Mouse (Mus musculus) liver, adult 2 months (tissue): Measurements from ENCODE around the gene Snn.

Experiments
- CTCF ChIP-seq: fragments of 200-500 bp; IDR thresholded peaks from 2 replicates; pipeline ENCODE4 v1.5.1; 2011; ENCODE audit warnings: low read depth, low read length, control low read depth
- POLR2A ChIP-seq: fragments of 200-500 bp; IDR thresholded peaks from 2 replicates; pipeline ENCODE4 v1.6.1; 2011; ENCODE audit warnings: low read length, control low read depth; ENCODE audit not compliant: insufficient read depth; ENCODE audit errors: extremely low read depth

DNA sequence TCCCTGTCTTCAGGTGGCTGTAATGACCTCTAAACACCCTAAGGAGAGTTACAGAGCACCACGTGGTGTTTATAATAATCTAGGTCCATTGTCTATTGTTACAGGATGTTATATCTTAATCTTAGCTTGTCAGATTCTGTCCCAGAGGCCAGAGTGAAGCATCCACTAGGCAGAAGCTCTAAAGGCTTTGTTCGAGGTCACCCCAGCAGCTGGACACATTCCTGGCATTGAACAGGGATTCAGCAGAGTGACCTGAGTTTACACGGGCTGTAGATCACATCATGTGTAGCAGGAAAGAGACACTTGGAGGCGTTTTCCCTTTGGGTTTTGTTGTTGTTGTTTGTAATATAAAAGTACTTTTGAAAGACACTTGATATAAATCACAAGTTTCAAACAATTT lies 31.3 kb downstream of the Snn start:
- TF ChIP-seq CTCF: no peak
- TF ChIP-seq POLR2A: no peak
